Mouse (Mus musculus): Measurements from ENCODE around the gene Cfap58.
A peak's percentile ranks its signal among the peaks of the same experiment; 100 is the strongest.

DNA sequence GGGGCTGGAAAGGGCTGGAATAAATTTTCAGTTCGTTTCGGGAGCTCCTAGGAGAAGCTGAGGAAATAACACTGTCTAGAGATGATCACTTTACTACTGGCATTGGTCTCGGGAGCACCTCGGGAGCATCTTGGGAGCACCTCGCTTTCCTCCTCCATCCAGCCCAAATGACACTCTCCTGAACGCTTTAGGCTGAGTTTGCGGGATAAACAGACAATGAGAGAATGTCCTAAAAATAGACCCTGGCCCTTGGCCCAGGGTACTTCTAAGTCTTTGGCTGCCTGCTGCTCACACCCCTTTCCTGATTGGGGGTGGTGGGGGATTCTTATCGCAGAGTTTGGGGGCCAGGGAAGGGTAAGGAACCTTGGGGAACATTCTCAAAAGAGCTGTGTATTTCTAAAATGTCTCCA lies 17.5 kb upstream of the Cfap58 start:
- no peak for TF ChIP-seq CTCF (IDR thresholded peaks at IDR 0.05)
- TF ChIP-seq EP300 (IDR thresholded peaks at IDR 0.05; ENCODE audit: insufficient read depth, low read depth, low read length) = 0 out of 2 replicates have a peak, but pooled peaks have one; percentile 46
- no peak for TF ChIP-seq POLR2A (IDR thresholded peaks at IDR 0.05; ENCODE audit: insufficient read depth, low read depth, low read length)
